Mouse (Mus musculus) E14TG2a.4 (cell line): ENCODE data around the gene Cyp4a31.

Experiments
- CTCF ChIP-seq: conservative IDR thresholded peaks from 2 replicates; pipeline ENCODE4 v1.5.1; 2014; ENCODE audit warnings: low read length
- NANOG ChIP-seq: IDR thresholded peaks from 2 replicates; pipeline ENCODE4 v1.6.1; 2014; ENCODE audit warnings: borderline replicate concordance, low read length, mixed read lengths
- POU5F1 ChIP-seq: IDR thresholded peaks from 2 replicates; pipeline ENCODE4 v1.6.1; 2014; ENCODE audit warnings: low read length, borderline replicate concordance

- TF ChIP-seq CTCF (no peak), NANOG (no peak), POU5F1 (no peak)
Observed at GRCm38 (mm10) chr4:115519444-115519843, 44.0 kb upstream of the Cyp4a31 start.
